Mouse (Mus musculus): ENCODE data around the gene Thsd4. TPM values are rescaled to one million over a fixed set of nuclear protein-coding genes. Genes with fewer than 3 reads are reported as not detected.

The Thsd4 gene
- polyA plus RNA-seq, 1 experiment, result 1.7 TPM

DNA sequence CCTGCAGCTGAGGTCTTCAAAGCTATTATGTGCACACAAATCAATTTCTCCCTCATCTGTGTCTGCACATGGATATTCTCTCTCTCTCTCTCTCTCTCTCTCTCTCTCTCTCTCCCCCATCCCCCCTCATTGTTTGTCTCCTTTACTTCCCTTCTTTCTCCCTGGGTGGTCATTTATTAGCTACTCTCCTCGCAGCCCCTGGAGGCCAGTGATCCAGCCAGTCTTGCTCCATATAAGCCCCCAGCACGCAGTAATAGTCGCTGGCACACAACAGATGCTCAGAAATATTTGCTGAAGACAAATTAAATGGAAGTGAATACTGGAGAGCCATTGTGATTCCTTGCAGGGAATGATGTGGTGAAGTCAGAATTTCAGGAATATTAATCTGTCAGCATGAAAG is 2.2 kb downstream of the Thsd4 start:
- Histone ChIP-seq H3K79me2 (ENCODE audit: control insufficient read depth, insufficient read depth) (no peaks in the 10 kb centered on the region), H3K27me3 (ENCODE audit: control insufficient read depth, insufficient read depth, insufficient read length) (no peaks in the 10 kb centered on the region), H3K4me2 (ENCODE audit: low read depth) (no peak overlapping the region), H3K4me3 (no peak overlapping the region), H3ac (ENCODE audit: control insufficient read depth, insufficient read length) (no peak overlapping the region), H3K36me3 (ENCODE audit: control insufficient read depth, insufficient read depth) (no peaks in the 10 kb centered on the region)
- TF ChIP-seq TCF12 (IDR thresholded peaks at IDR 0.05; ENCODE audit: insufficient read depth, poor library complexity, severe bottlenecking), result no peak
- no peak for TF ChIP-seq MYOG (IDR thresholded peaks at IDR 0.05; ENCODE audit: control insufficient read depth in 1 of 3, insufficient read depth in 1 of 3, insufficient read length in 2 of 3, low read depth in 2 of 3)
- TF ChIP-seq CEBPB (IDR thresholded peaks at IDR 0.05; ENCODE audit: insufficient read depth, poor library complexity, severe bottlenecking), result no peak
- no peak for TF ChIP-seq SRF (IDR thresholded peaks at IDR 0.05; ENCODE audit: control insufficient read depth, insufficient read length, low read depth)
- TF ChIP-seq E2F4 (IDR thresholded peaks at IDR 0.05; ENCODE audit: insufficient read depth), result no peak
- no peak for TF ChIP-seq USF1 (IDR thresholded peaks at IDR 0.05; ENCODE audit: low read depth)
- TF ChIP-seq MAX (IDR thresholded peaks at IDR 0.05; ENCODE audit: low read depth), result no peak
- no peak for TF ChIP-seq TCF3 (IDR thresholded peaks at IDR 0.05; ENCODE audit: insufficient read length, low read depth)
- TF ChIP-seq POLR2AphosphoS2 (IDR thresholded peaks at IDR 0.05; ENCODE audit: insufficient read length, low read depth), result no peak
- TF ChIP-seq POLR2A (IDR thresholded peaks at IDR 0.05; ENCODE audit: insufficient read length, low read depth), result no peak
- no peak for TF ChIP-seq REST (IDR thresholded peaks at IDR 0.05; ENCODE audit: insufficient read depth, insufficient read length)
- no peak for TF ChIP-seq MYOD1 (IDR thresholded peaks at IDR 0.05; ENCODE audit: control insufficient read depth in 1 of 3, insufficient read length in 2 of 3, low read depth in 2 of 3)

GRCm38 (mm10) chr9:60518216-60518615 is 3.6 kb downstream of the Thsd4 start:
- no peak overlapping the region for H3ac ChIP-seq (ENCODE audit: control insufficient read depth, insufficient read length)
- H3K79me2 ChIP-seq (ENCODE audit: control insufficient read depth, insufficient read depth), result no peaks in the 10 kb centered on the region
- H3K36me3 ChIP-seq (ENCODE audit: control insufficient read depth, insufficient read depth), result no peaks in the 10 kb centered on the region
- H3K4me3 ChIP-seq, result no peak overlapping the region
- H3K4me2 ChIP-seq (ENCODE audit: low read depth), result no peak overlapping the region
- TF ChIP-seq MAX (IDR thresholded peaks at IDR 0.05; ENCODE audit: low read depth), result no peak
- TF ChIP-seq REST (IDR thresholded peaks at IDR 0.05; ENCODE audit: insufficient read depth, insufficient read length), result no peak
- TF ChIP-seq E2F4 (IDR thresholded peaks at IDR 0.05; ENCODE audit: insufficient read depth), result no peak
- no peak for TF ChIP-seq POLR2A (IDR thresholded peaks at IDR 0.05; ENCODE audit: insufficient read length, low read depth)
- no peak for TF ChIP-seq MYOD1 (IDR thresholded peaks at IDR 0.05; ENCODE audit: control insufficient read depth in 1 of 3, insufficient read length in 2 of 3, low read depth in 2 of 3)
- TF ChIP-seq TCF12 (IDR thresholded peaks at IDR 0.05; ENCODE audit: insufficient read depth, poor library complexity, severe bottlenecking), result no peak
- TF ChIP-seq MYOG (IDR thresholded peaks at IDR 0.05; ENCODE audit: control insufficient read depth in 1 of 3, insufficient read depth in 1 of 3, insufficient read length in 2 of 3, low read depth in 2 of 3), result no peak
- TF ChIP-seq TCF3 (IDR thresholded peaks at IDR 0.05; ENCODE audit: insufficient read length, low read depth), result no peak
- no peak for TF ChIP-seq POLR2AphosphoS2 (IDR thresholded peaks at IDR 0.05; ENCODE audit: insufficient read length, low read depth)
- no peak for TF ChIP-seq SRF (IDR thresholded peaks at IDR 0.05; ENCODE audit: control insufficient read depth, insufficient read length, low read depth)
- TF ChIP-seq USF1 (IDR thresholded peaks at IDR 0.05; ENCODE audit: low read depth), result no peak
- TF ChIP-seq CEBPB (IDR thresholded peaks at IDR 0.05; ENCODE audit: insufficient read depth, poor library complexity, severe bottlenecking), result no peak
- no peaks in the 10 kb centered on the region for H3K27me3 ChIP-seq (ENCODE audit: control insufficient read depth, insufficient read depth, insufficient read length)

DNA sequence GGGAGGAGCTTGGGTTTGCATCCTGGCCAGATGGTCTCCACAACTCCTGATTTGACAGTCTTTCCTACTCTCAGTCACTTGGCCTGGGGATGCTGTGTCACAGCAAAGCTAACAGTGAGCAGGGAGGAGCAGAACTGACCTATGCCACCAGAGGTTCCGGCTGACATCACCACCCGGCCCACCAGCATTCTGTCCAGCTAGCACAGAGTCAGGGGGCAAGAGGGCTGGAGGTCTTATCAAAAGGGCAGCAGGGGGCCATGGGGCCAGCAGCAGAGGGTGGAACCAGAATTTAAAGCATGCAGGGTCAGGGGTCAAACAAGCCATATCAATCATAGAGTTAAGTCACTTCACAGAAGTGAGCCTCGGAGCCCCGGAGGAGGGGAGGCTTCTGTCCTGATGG is 4.7 kb downstream of the Thsd4 start:
- H3K27me3 ChIP-seq (ENCODE audit: control insufficient read depth, insufficient read depth, insufficient read length), result no peaks in the 10 kb centered on the region
- no peak overlapping the region for H3K4me2 ChIP-seq (ENCODE audit: low read depth)
- TF ChIP-seq USF1 (IDR thresholded peaks at IDR 0.05; ENCODE audit: low read depth), result no peak
- no peak overlapping the region for H3ac ChIP-seq (ENCODE audit: control insufficient read depth, insufficient read length)
- no peak overlapping the region for H3K4me3 ChIP-seq
- H3K79me2 ChIP-seq (ENCODE audit: control insufficient read depth, insufficient read depth), result no peaks in the 10 kb centered on the region
- no peaks in the 10 kb centered on the region for H3K36me3 ChIP-seq (ENCODE audit: control insufficient read depth, insufficient read depth)

- no peaks in the 10 kb centered on the region for H3K27me3 ChIP-seq (ENCODE audit: control insufficient read depth, insufficient read depth, insufficient read length)
- H3ac ChIP-seq (ENCODE audit: control insufficient read depth, insufficient read length), result no peak overlapping the region
- no peak overlapping the region for H3K4me3 ChIP-seq
- H3K79me2 ChIP-seq (ENCODE audit: control insufficient read depth, insufficient read depth), result no peaks in the 10 kb centered on the region
- no peaks in the 10 kb centered on the region for H3K36me3 ChIP-seq (ENCODE audit: control insufficient read depth, insufficient read depth)
- no peak for TF ChIP-seq CEBPB (IDR thresholded peaks at IDR 0.05; ENCODE audit: insufficient read depth, poor library complexity, severe bottlenecking)
- TF ChIP-seq MYOG (IDR thresholded peaks at IDR 0.05; ENCODE audit: control insufficient read depth in 1 of 3, insufficient read depth in 1 of 3, insufficient read length in 2 of 3, low read depth in 2 of 3), result no peak
- H3K4me2 ChIP-seq (ENCODE audit: low read depth), result no peak overlapping the region
These were observed 5.5 kb downstream of the Thsd4 start for GRCm38 (mm10) chr9:60516379-60516778.

GRCm38 (mm10) chr9:60513329-60513788 is 8.5 kb downstream of the Thsd4 start:
- H3K79me2 ChIP-seq (ENCODE audit: control insufficient read depth, insufficient read depth), result no peaks in the 10 kb centered on the region
- H3ac ChIP-seq (ENCODE audit: control insufficient read depth, insufficient read length), result no peak overlapping the region
- no peaks in the 10 kb centered on the region for H3K27me3 ChIP-seq (ENCODE audit: control insufficient read depth, insufficient read depth, insufficient read length)
- no peak overlapping the region for H3K4me3 ChIP-seq
- TF ChIP-seq CEBPB (IDR thresholded peaks at IDR 0.05; ENCODE audit: insufficient read depth, poor library complexity, severe bottlenecking) (no peak), POLR2A (IDR thresholded peaks at IDR 0.05; ENCODE audit: insufficient read length, low read depth) (no peak), E2F4 (IDR thresholded peaks at IDR 0.05; ENCODE audit: insufficient read depth) (no peak), MAX (IDR thresholded peaks at IDR 0.05; ENCODE audit: low read depth) (no peak), TCF12 (IDR thresholded peaks at IDR 0.05; ENCODE audit: insufficient read depth, poor library complexity, severe bottlenecking) (no peak), REST (IDR thresholded peaks at IDR 0.05; ENCODE audit: insufficient read depth, insufficient read length) (no peak)
- H3K36me3 ChIP-seq (ENCODE audit: control insufficient read depth, insufficient read depth), result no peaks in the 10 kb centered on the region
- H3K4me2 ChIP-seq (ENCODE audit: low read depth), result no peak overlapping the region

Data from myocyte (in vitro differentiated cells).